Mouse (Mus musculus): ENCODE results near the gene Xkrx.

DNA sequence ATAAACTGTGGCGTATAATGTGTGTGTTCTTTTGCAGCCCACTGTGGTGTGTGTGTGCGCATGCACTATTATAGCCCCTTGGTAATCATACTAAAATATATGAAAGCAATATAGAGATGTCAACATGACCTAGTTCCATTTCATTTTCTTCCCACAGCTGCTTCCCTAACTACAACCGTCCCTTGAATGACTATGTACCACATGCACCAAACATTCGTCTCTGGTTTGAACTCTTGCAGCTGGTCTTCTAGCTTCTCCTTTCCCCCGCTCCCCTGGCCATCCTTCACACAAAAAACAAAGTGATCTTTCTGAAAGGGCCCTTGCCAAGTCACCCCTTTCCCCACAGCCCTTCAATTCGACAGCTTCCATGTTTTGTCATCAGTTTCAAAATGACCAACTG is 21.9 kb downstream of the Xkrx start:
- TF ChIP-seq CTCF (IDR thresholded peaks at IDR 0.05; ENCODE audit: low read depth, low read length) (no peak), POLR2A (IDR thresholded peaks at IDR 0.05; ENCODE audit: insufficient read depth, low read length) (no peak), EP300 (IDR thresholded peaks at IDR 0.05; ENCODE audit: insufficient read depth, low read depth, low read length) (no peak)
